Mouse (Mus musculus) hematopoietic multipotent progenitor cell, adult 10-12 weeks (in vitro differentiated cells): Measurements from ENCODE around the gene Gpr85. TPM values are rescaled to one million over a fixed set of nuclear protein-coding genes. Genes with fewer than 3 reads are reported as not detected.

Experiments used
- polyA plus RNA-seq: library from polyadenylated mRNA; stranded (reverse); fragments of >175 nt; gene quantifications from 2 replicates; pipeline ENCODE4 v1.2.3, GENCODE M21; 2012; ENCODE audit warnings: low replicate concordance

The Gpr85 gene
- 0.20 TPM in 1 of 2 replicates, not detected in the other for polyA plus RNA-seq

GRCm38 (mm10) chr6:13839345-13840054 lies at the start of gene Gpr85:
Gene Gpr85 (minus strand): TSS chr6:13839942.

DNA sequence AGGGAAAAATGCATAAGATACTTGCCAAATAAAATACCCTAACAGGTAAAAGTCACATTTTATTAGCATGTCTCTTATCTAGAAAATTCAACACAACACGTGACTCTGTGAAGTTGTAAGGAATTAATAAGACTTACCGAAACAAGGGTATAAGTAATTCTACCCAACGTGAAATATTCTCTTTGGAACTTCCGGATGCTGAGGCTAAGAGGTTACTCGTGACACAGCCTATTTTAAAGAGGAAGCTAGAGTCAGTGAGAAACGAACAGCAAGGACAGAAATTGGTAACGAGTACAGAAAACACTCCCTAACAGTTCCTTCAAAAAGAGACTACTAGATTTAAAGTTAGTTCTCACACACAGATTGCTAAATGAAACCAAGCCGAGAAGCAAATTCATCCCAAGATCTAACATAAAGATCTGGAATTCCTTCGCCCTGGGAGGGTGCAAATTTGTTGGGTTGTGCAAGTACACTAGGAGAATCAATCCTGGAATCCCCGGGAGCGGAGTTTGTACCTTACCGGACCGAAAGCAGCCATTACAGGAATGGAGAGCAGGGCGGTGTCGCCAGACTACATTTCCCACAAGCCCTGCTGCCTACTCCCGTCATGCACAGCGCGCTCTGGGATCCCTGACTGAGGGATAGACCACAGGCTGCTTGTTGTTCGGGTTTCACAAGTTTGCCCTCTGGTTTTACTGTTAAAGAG lies 31.3 kb upstream of the Gpr85 start, which contains the start of gene 2610001J05Rik:
Gene 2610001J05Rik (minus strand): TSS at position 600 of the 706 bp plus-strand sequence.

Other genes with a start within 250 kb of the Gpr85 start
- gene Tmem168, start 231.8 kb downstream of the Gpr85 start, polyA plus RNA-seq = 8.8 and 16.6 TPM in 2 replicates
- gene Bmt2, start 162.0 kb downstream of the Gpr85 start, polyA plus RNA-seq = 4.2 and 5.4 TPM in 2 replicates
- 8.2 and 29.3 TPM in 2 replicates for gene 2610001J05Rik, start 31.6 kb upstream of the Gpr85 start, polyA plus RNA-seq